Mouse (Mus musculus) embryo, embryonic 9.5 days (tissue): ENCODE data around the gene Rmi2.
"Not testable (repeated sequence)": the region's sequence is repeated elsewhere in the genome, so short reads cannot be mapped to it uniquely, and the experiment has no call there.

Source experiments
- DNase-seq: peaks from one replicate; pipeline ENCODE4 v3.0.0-alpha.2; 2017; ENCODE audit errors: extremely low spot score

Rmi2 gene

GRCm38 (mm10) chr16:10827269-10827668 is 7.6 kb upstream of the Rmi2 start:
- DNase-seq = no peak

DNA sequence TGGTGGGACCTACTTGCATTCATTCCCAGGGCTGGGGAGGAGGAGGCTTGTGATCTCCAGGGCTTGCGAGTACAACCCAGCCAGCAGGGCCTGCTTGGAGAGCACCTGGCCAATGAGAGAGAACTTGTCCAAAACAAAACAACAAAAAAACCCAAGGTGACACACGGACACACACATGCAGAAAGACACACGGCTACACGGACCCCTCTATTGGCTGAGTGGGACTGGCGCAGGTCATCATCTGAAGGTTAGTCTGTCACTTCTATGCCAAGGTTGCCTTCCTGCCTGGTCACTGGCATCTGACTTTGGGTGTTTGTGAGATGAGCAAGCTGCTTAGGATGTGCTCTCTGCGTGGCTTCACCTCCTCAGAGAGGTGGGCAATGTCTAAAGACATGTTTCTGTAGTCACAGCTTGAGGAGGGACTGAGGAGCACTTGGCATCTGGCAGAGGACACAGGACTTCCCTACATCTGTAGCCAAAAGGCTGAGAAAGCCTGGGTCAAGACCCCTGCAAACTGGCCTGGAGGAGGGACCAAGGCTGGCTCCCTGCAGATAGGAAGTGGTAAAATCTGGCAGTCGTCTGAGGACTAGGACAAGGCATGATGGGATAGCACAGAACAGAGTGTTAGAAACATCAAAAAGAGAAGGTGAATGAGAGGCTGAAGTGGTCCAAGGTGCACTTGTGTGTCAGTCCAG is 6.9 kb upstream of the Rmi2 start:
- DNase-seq = no peak

DNA sequence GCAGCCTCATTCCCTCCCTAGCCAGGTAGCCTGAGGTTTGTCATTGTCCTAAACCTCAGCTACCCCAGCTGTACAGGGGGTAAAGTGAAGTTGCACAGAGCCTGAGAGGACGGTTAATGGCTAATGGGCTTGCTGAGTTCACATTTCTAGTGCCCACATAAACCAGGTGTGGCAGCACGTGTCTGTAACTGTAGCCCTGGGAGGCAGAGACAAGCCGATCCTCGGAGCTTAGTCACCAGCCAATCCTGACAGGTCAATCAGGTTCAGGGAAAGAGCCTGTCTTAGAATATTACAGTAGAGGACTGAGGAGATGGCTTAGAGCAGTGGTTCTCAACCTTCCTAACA is 6.4 kb upstream of the Rmi2 start:
- DNase-seq = no peak

- DNase-seq = no peak
Measured at GRCm38 (mm10) chr16:10834542-10834910, 333 bp upstream of the Rmi2 start.

DNA sequence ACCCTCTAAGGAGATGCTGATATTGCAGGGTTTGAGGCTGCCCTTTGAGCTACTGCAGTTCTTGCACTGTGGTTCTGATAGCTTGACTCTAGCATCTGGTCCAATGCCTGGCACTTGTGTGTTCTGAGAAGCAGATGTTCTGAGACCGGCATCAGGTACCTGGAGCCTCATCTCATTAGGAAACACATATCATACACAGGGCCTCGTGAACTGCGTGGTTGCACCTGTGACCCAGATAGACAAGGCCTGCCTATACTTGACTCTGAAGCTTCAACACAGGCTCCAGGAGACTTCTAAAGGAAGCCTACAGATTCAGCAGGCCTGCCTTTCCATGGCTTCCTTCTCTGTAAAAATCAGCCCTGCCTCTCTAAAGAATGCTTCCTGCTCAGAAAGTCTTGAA is 1.5 kb downstream of the Rmi2 start:
- DNase-seq = no peak

GRCm38 (mm10) chr16:10837250-10837649 is 2.4 kb downstream of the Rmi2 start:
- no peak for DNase-seq

DNA sequence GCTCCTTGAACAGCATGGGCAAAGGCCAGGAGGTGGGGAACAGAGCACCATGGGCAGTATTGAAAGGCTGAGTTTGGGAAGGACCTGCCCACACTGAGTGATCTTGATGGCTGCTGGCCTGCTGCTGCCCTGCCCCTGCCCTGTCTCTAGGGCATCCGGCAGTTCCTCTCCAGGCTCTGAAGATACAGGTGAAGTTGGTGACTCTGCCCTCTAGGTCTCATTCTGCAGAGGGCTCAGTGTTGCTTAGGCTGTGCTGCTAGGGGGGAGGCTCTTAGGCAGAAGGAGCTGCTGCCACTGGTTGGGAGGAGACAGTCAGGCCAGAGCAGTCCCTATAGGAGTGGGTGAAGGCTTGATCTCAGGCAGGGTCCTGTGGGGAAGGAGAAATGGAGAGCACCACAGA is 3.0 kb downstream of the Rmi2 start:
- no peak for DNase-seq

DNA sequence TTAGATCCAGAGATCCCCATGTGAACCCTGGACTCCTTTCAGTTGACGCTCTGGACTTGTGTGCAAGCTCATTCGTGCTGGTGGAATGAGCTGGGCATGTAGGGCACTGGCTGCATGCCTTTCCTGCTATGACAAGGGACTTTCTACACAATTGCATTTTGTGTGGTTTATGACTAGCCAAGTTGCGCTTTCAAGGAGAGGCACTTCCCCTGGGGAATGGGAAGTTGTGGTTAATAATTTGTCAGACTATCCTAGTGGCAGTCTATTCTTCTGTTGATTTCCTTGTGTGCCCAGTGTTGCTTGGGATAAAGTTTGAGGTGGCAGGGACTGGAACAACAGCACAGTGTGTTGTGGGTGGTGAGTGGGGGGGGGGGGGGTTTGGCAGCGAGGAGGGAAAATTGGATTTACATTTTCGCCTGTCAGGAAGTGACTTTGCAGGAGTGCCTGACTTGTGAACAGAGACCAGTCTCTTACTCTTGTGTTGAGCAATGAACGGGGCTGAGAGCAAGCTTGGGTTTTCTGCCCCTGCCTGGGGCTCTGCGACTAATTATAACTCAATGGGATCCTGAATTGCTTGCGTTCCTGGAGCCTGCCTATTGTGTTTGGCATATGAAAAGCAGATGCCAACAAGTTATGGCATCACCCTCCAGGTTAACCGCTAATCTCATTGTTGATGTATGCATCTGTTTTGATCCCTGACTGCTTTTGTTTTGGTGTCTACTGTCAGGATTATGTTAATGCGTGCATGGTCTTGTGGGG is 3.8 kb downstream of the Rmi2 start:
- DNase-seq = no peak

GRCm38 (mm10) chr16:10840018-10840417 is 5.2 kb downstream of the Rmi2 start:
- DNase-seq = no peak

GRCm38 (mm10) chr16:10842282-10842855 is 7.5 kb downstream of the Rmi2 start:
- no peak for DNase-seq

- DNase-seq = peak; percentile 58
Measured at GRCm38 (mm10) chr16:10843486-10844318, 8.8 kb downstream of the Rmi2 start.

DNA sequence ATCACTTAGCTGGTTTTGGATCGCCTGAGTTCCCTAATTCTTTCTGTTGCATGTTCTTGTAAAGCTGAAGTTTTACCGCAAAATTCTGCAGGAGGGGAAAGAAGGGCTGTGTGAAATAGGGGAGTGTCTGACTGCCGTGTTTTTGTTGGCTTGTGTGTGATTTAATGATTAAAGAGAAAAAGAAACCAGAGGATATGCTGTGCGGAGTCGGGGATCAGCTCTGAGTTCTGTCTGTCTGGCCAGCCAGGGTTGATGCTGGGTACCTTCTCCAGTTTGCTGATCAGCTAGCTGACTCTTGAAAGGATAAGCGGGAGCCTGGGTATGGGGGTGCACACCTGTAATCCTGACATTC is 9.4 kb downstream of the Rmi2 start:
- no peak for DNase-seq

DNA sequence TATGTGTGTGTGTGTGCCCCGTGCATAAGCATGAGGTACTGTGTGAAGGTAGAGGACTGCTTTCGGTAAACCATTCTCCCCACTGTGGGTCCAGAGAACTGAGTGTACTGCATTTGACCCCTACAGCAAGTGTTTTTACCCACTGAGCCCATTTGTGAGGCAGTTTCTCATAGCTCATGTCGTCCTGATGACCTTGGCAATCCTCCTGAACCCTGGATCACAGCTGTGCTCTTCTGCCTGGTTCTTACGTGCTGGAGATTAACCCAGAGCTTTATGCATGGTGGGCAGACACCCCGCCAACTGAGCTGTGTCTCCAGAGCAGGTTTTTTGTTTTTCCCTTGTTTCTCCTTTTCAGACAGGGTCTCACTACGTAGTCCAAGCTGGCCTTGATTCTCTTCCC is 11.1 kb downstream of the Rmi2 start:
- no peak for DNase-seq

DNA sequence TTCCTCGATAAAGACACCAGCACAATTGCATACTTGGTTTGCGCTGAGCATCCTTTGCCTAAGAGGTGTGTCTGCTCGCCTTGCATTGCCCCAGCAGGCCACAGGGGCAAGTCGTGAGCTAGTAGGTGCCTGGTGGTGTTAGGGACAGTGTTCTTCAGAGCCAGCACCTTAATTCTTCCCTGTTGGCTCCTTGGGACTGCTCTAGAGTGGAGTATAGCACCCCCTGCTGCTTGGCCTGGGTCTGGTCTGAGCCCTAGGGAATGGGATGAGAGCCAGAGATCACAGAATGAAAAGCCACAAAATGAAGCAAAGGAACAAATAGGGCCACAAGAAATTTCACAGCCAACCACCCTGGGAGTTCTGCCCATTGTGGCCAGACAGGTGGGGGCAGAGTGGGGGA is 11.6 kb downstream of the Rmi2 start:
- DNase-seq = peak; percentile 45

- no peak for DNase-seq
Measured at GRCm38 (mm10) chr16:10849965-10850861, 15.4 kb downstream of the Rmi2 start.

DNA sequence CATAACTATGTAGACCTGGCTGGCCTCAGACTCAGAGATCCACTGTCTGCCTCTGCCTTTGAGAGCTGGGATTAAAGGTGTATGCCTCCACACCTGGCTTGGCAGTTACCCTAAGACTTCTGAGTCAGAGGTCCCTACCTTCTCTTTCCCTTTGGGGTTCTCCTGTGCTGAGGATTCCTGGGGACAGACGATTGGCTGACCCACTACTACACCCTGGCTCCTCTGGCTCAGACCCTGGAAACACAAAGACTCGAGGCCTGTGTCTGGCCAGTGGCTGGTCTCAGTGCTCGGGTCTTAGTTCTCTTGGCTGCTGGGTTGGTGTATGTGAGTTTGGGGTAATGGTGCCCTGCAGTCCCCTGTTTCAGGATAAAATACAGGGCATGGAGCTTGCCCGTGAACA is 16.0 kb downstream of the Rmi2 start:
- no peak for DNase-seq

- DNase-seq = not testable (repeated sequence)
Measured at GRCm38 (mm10) chr16:10852216-10852615, 17.4 kb downstream of the Rmi2 start.

- no peak for DNase-seq
Measured at GRCm38 (mm10) chr16:10859726-10860245, 24.9 kb downstream of the Rmi2 start.

DNA sequence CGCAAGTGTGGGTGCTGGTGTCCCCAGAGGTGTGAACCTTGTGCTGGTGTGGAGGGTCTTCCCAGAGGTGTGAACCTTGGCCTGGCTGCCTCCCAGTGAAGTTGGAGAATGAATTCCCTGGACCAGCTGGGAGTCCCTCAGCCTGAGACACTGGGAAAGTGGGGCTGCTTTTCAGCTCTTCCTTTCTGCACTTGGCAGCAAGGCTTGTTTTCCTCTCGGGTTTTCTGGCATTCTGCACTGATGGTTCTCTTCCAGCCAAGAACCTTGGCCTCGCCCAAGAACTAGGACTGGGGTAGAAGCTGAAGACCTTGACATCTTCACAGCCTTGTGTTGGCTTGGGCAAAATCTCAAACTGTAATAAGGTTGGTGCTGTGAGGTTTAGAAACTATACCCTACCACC is 26.5 kb downstream of the Rmi2 start:
- no peak for DNase-seq

DNA sequence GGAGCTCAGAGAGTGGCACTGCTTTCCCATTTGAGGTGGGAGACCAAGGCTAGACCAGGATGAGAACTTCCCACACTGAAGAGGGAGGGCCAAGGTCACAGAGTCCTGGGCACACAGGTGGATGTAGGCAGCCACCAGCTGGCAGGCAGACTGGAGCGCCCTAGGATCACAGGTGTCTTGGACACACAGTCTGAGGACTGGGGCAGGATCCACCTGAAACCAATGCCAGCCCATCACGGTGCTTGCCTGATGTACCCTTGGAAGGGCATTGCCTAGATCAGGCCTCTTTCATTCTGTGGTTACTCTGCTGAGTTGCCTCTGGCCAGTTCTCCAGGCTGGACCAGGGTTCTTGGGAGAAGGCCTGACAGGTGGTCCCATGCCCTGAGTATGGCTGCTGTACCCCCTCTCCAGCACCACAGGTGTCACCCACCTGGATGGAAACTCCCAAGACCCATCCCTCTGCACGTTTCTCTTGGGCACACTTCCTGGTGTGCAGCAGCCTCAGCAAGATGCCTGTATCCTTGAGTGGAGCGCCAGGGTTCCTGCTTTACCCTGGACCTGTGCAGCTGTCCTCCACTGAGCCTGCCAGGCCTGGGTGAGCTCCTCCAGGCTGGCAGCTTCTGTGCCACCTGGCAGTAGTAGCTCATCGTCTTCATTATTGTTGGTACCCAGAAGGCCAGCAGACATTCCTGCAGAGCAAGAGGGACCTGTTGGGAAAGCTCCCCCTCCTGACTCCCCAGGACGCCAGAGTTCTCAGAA is 30.2 kb downstream of the Rmi2 start:
- DNase-seq = no peak

- DNase-seq = no peak
Measured at GRCm38 (mm10) chr16:10865592-10865987, 30.7 kb downstream of the Rmi2 start.
